Mouse (Mus musculus) forebrain, embryonic 14.5 days (tissue): ENCODE measurements at regions not wholly inside any gene's neighbourhood (a gene's known extent, or its start where the extent isn't known, plus 50 kb on each side); places are given as distances from the start of the nearest gene placed in this dataset.

ENCODE experiments used
- ATAC-seq: fragments of 200-750 bp; cut with Nextera tagmentation; 2 replicates; pipeline ENCODE4 v1.8.0; 2017; ENCODE audit warnings: mild to moderate bottlenecking, moderate library complexity
- DNase-seq: peaks from one replicate; pipeline ENCODE4 v3.0.0-alpha.2; 2015; ENCODE audit warnings: low spot score
- H3K27ac ChIP-seq: fragments of 300-500 bp; sonication (generic); 2 replicates; pipeline ENCODE4 v1.5.1; 2014; ENCODE audit warnings: low read depth, mild to moderate bottlenecking, control low read depth, low read length, moderate library complexity
- H3K27me3 ChIP-seq: fragments of 300-500 bp; sonication (generic); replicated peaks from 2 replicates; pipeline ENCODE4 v1.6.1; 2014; ENCODE audit warnings: low read length, control low read depth, mixed read lengths; ENCODE audit not compliant: control insufficient read depth, insufficient read depth
- H3K36me3 ChIP-seq: fragments of 300-500 bp; sonication (generic); 2 replicates; pipeline ENCODE4 v1.6.1; 2014; ENCODE audit warnings: low read length, control low read depth; ENCODE audit not compliant: control insufficient read depth, insufficient read depth
- H3K4me1 ChIP-seq: fragments of 300-500 bp; sonication (generic); 2 replicates; pipeline ENCODE4 v1.6.1; 2014; ENCODE audit warnings: antibody characterized with exemption, low read length, control low read depth; ENCODE audit not compliant: control insufficient read depth, insufficient read depth
- H3K4me2 ChIP-seq: fragments of 300-500 bp; sonication (generic); 2 replicates; pipeline ENCODE4 v1.6.1; 2014; ENCODE audit warnings: mild to moderate bottlenecking, control low read depth, low read length
- H3K4me3 ChIP-seq: fragments of 300-500 bp; sonication (generic); 2 replicates; pipeline ENCODE4 v1.5.1; 2014; ENCODE audit warnings: low read depth, low read length, control low read depth
- H3K9ac ChIP-seq: fragments of 300-500 bp; sonication (generic); 2 replicates; pipeline ENCODE4 v1.6.1; 2014; ENCODE audit warnings: mild to moderate bottlenecking, low read length, control low read depth, moderate library complexity
- H3K9me3 ChIP-seq: fragments of 300-500 bp; sonication (generic); replicated peaks from 2 replicates; pipeline ENCODE4 v1.6.1; 2016; ENCODE audit warnings: low read length, control low read depth, mixed read lengths; ENCODE audit not compliant: control insufficient read depth
- WGBS: fragments of 180-500 bp; shearing (Covaris S2); extraction: QIAGEN DNeasy Blood & Tissue Kit; methylation state at CpG from one replicate; pipeline ENCODE4 v1.1.7; 2014; 5-methylcytosine and 5-hydroxymethylcytosine counted together

- Histone ChIP-seq H3K4me1 (no peaks in the 10 kb centered on the region), H3K4me3 (no peak overlapping the region), H3K9me3 (no peaks in the 10 kb centered on the region; the same call in 1 of the 2 replicates), H3K27me3 (no peaks in the 10 kb centered on the region), H3K4me2 (no peak overlapping the region), H3K9ac (no peak overlapping the region), H3K36me3 (no peaks in the 10 kb centered on the region), H3K27ac (no peak overlapping the region)
- 83% methylated on average over 1 of the region's 1 CpGs for WGBS
- ATAC-seq (no peak), DNase-seq (no peak)
Measured at GRCm38 (mm10) chr9:9606322-9606721, 367.4 kb upstream of the Arhgap42 start.

- no peak overlapping the region for H3K27ac ChIP-seq
- DNase-seq (no peak), ATAC-seq (no peak)
- no peak overlapping the region for H3K9ac ChIP-seq
- no peak overlapping the region for H3K4me2 ChIP-seq
- H3K4me3 ChIP-seq, result no peak overlapping the region
- H3K36me3 ChIP-seq, result no peaks in the 10 kb centered on the region
- H3K27me3 ChIP-seq, result no peaks in the 10 kb centered on the region
- no peaks in the 10 kb centered on the region for H3K9me3 ChIP-seq
- no peaks in the 10 kb centered on the region for H3K4me1 ChIP-seq
Measured at GRCm38 (mm10) chr9:9591263-9591662, 352.4 kb upstream of the Arhgap42 start.

- H3K27ac ChIP-seq, result no peak overlapping the region
- 34% methylated on average over 2 of the region's 2 CpGs for WGBS
- no peaks in the 10 kb centered on the region for H3K36me3 ChIP-seq
- no peak overlapping the region for H3K9ac ChIP-seq
- no peak overlapping the region for H3K4me2 ChIP-seq
- no peaks in the 10 kb centered on the region for H3K27me3 ChIP-seq
- ATAC-seq (peak; percentile 92), DNase-seq (peak; percentile 93)
- H3K4me1 ChIP-seq, result no peaks in the 10 kb centered on the region
- no peaks in the 10 kb centered on the region for H3K9me3 ChIP-seq
- no peak overlapping the region for H3K4me3 ChIP-seq
Measured at GRCm38 (mm10) chr9:9583011-9583605, 344.2 kb upstream of the Arhgap42 start.

GRCm38 (mm10) chr9:9582301-9583010 is 343.6 kb upstream of the Arhgap42 start:
- ATAC-seq (peak; percentile 35), DNase-seq (peak; percentile 45)
- Histone ChIP-seq H3K27ac (0 out of 2 replicates have a peak overlapping the region, but pooled peaks have one; percentile 3), H3K27me3 (no peaks in the 10 kb centered on the region), H3K4me3 (no peak overlapping the region), H3K9me3 (no peaks in the 10 kb centered on the region), H3K4me1 (no peaks in the 10 kb centered on the region), H3K36me3 (no peaks in the 10 kb centered on the region), H3K9ac (no peak overlapping the region), H3K4me2 (no peak overlapping the region)
- WGBS, result 80% methylated on average over 3 of the region's 3 CpGs

GRCm38 (mm10) chr9:9568040-9568649 is 329.2 kb upstream of the Arhgap42 start:
- DNase-seq (peak; percentile 35), ATAC-seq (no peak)
- no peak overlapping the region for H3K4me2 ChIP-seq
- H3K4me3 ChIP-seq, result no peak overlapping the region
- WGBS, result 58% methylated on average over 5 of the region's 5 CpGs
- H3K4me1 ChIP-seq, result no peaks in the 10 kb centered on the region
- no peak overlapping the region for H3K9ac ChIP-seq
- no peaks in the 10 kb centered on the region for H3K27me3 ChIP-seq
- no peaks in the 10 kb centered on the region for H3K9me3 ChIP-seq
- H3K27ac ChIP-seq, result no peak overlapping the region
- H3K36me3 ChIP-seq, result no peaks in the 10 kb centered on the region

GRCm38 (mm10) chr9:9564551-9564950 is 325.6 kb upstream of the Arhgap42 start:
- Histone ChIP-seq H3K9ac (no peak overlapping the region), H3K27ac (no peak overlapping the region), H3K9me3 (no peaks in the 10 kb centered on the region), H3K4me3 (no peak overlapping the region), H3K4me1 (no peaks in the 10 kb centered on the region), H3K4me2 (no peak overlapping the region), H3K27me3 (no peaks in the 10 kb centered on the region), H3K36me3 (no peaks in the 10 kb centered on the region)
- DNase-seq (no peak), ATAC-seq (no peak)

- DNase-seq (peak; percentile 52), ATAC-seq (no peak; the same call in 1 of the 2 replicates)
- H3K4me2 ChIP-seq, result no peak overlapping the region
- no peak overlapping the region for H3K27ac ChIP-seq
- H3K4me3 ChIP-seq, result no peak overlapping the region
- no peaks in the 10 kb centered on the region for H3K27me3 ChIP-seq
- H3K4me1 ChIP-seq, result no peaks in the 10 kb centered on the region; the same call in 1 of the 2 replicates
- no peaks in the 10 kb centered on the region for H3K36me3 ChIP-seq
- H3K9me3 ChIP-seq, result no peaks in the 10 kb centered on the region
- H3K9ac ChIP-seq, result no peak overlapping the region
Measured at GRCm38 (mm10) chr9:9548657-9549056, 309.8 kb upstream of the Arhgap42 start.

GRCm38 (mm10) chr9:9547570-9547969 is 308.7 kb upstream of the Arhgap42 start:
- H3K9me3 ChIP-seq, result no peaks in the 10 kb centered on the region
- H3K9ac ChIP-seq, result no peak overlapping the region
- DNase-seq (peak; percentile 42), ATAC-seq (peak; percentile 46; the same call in 1 of the 2 replicates)
- 58% methylated on average over 3 of the region's 3 CpGs for WGBS
- no peaks in the 10 kb centered on the region for H3K36me3 ChIP-seq
- H3K27ac ChIP-seq, result no peak overlapping the region
- H3K4me3 ChIP-seq, result no peak overlapping the region
- H3K4me1 ChIP-seq, result no peaks in the 10 kb centered on the region; the same call in 1 of the 2 replicates
- no peaks in the 10 kb centered on the region for H3K27me3 ChIP-seq
- no peak overlapping the region for H3K4me2 ChIP-seq

GRCm38 (mm10) chr9:9547121-9547520 is 308.2 kb upstream of the Arhgap42 start:
- ATAC-seq (peak; percentile 29; the same call in 1 of the 2 replicates), DNase-seq (no peak)
- no peaks in the 10 kb centered on the region for H3K36me3 ChIP-seq
- H3K27me3 ChIP-seq, result no peaks in the 10 kb centered on the region
- no peaks in the 10 kb centered on the region; the same call in 1 of the 2 replicates for H3K4me1 ChIP-seq
- no peak overlapping the region for H3K9ac ChIP-seq
- WGBS, result 46% methylated on average over 2 of the region's 2 CpGs
- no peak overlapping the region for H3K4me2 ChIP-seq
- H3K27ac ChIP-seq, result no peak overlapping the region
- H3K4me3 ChIP-seq, result no peak overlapping the region
- H3K9me3 ChIP-seq, result no peaks in the 10 kb centered on the region
